Mouse (Mus musculus): ENCODE results near the gene Zscan25. TPM values are rescaled to one million over a fixed set of nuclear protein-coding genes. Genes with fewer than 3 reads are reported as not detected.
"Not testable (repeated sequence)": the region's sequence is repeated elsewhere in the genome, so short reads cannot be mapped to it uniquely, and the experiment has no call there.

The Zscan25 gene
- polyA plus RNA-seq, 1 experiment from 2014 or later: 0.56 TPM

DNA sequence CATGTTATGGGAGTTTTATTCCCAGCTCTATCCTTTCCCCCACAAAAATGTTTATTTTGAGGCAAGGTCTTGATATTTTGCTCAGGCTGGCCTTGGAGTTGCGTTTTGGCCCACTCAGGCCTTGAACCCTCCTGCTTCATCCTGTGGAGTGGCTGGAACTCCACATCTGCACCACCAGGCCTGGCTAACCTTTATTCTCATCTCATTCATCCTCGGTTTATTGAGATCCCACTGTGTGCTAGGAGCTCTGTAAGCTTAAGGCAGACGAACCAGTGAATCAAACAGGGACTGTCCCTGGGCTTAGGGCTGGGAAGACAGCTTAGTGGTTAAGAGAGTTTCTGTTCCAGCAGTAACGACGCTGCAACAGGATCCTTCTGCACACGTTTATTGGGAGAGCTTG lies 12.1 kb downstream of the Zscan25 start:
- 93% methylated on average over 6 of the region's 6 CpGs for WGBS
- Histone ChIP-seq H3K27me3 (ENCODE audit: insufficient read depth, low read length) (no peaks in the 10 kb centered on the region), H3K36me3 (ENCODE audit: insufficient read depth, low read length) (peaks cover 60% of the 10 kb centered on the region), H3K27ac (ENCODE audit: low read length) (no peak overlapping the region), H3K9ac (replicated peaks; ENCODE audit: low read length) (no peak overlapping the region), H3K4me1 (ENCODE audit: insufficient read depth, low read length) (no peaks in the 10 kb centered on the region), H3K4me3 (ENCODE audit: low read length) (no peak overlapping the region), H3K4me2 (replicated peaks; ENCODE audit: low read depth, low read length) (no peak overlapping the region), H3K9me3 (ENCODE audit: low read length) (no peaks in the 10 kb centered on the region)
- no peak for ATAC-seq (ENCODE audit: low FRiP score, low TSS enrichment)

DNA sequence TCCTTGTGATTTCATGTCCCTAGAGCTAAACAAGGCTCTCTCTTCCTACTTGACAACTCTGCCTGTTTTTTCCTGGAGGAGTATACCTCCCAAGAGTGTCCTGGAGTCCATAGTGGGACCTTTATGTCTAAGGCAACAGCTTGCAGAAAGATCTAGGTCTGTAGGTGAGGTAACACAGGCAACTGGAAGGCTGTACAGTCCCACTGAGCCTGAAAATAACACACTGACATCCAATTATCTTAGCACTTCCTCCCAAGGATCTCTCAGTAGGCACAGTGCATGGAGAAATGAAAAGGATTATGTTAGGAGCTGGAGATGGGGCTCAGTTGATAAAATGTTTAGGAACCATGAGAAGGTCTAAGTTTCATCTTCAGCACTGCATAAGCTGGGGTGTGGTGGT lies 20.2 kb downstream of the Zscan25 start:
- ATAC-seq (ENCODE audit: low FRiP score, low TSS enrichment): no peak
- Histone ChIP-seq H3K4me3 (ENCODE audit: low read length) (no peak overlapping the region), H3K36me3 (ENCODE audit: insufficient read depth, low read length) (no peaks in the 10 kb centered on the region)

DNA sequence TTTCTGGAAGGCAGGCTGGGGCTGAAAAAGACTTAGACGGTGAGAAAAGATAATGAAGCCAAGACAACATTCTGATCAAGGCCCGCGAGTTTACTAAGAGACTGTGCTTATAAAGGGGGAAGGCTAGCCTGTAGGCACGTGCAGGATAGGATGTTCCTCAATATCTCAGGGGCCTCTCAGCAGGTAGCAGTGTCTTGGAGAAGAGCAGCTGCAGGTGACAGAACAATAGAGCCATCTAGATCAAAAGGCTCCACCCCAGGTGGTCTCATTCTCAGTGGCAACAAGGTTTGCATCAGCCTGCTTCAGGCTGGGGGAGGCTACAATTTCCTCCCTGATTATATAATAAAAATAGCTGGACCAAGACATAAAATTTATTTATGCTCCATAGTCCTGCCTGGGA lies 21.5 kb downstream of the Zscan25 start:
- H3K27ac ChIP-seq (ENCODE audit: low read length); H3K4me2 ChIP-seq (replicated peaks; ENCODE audit: low read depth, low read length); H3K9me3 ChIP-seq (ENCODE audit: low read length); H3K4me3 ChIP-seq (ENCODE audit: low read length); H3K9ac ChIP-seq (replicated peaks; ENCODE audit: low read length); H3K27me3 ChIP-seq (ENCODE audit: insufficient read depth, low read length); ATAC-seq (ENCODE audit: low FRiP score, low TSS enrichment); H3K36me3 ChIP-seq (ENCODE audit: insufficient read depth, low read length); H3K4me1 ChIP-seq (ENCODE audit: insufficient read depth, low read length): not testable (repeated sequence)
- whole genome bisulfite sequencing: 76% methylated on average over 4 of the region's 4 CpGs

More for the DNA sequence above, 20.2 kb downstream of the Zscan25 start:
- Histone ChIP-seq H3K9ac (replicated peaks; ENCODE audit: low read length) (no peak overlapping the region), H3K4me2 (replicated peaks; ENCODE audit: low read depth, low read length) (no peak overlapping the region), H3K9me3 (ENCODE audit: low read length) (no peaks in the 10 kb centered on the region), H3K27ac (ENCODE audit: low read length) (no peak overlapping the region), H3K4me1 (ENCODE audit: insufficient read depth, low read length) (no peaks in the 10 kb centered on the region), H3K27me3 (ENCODE audit: insufficient read depth, low read length) (no peaks in the 10 kb centered on the region)

DNA sequence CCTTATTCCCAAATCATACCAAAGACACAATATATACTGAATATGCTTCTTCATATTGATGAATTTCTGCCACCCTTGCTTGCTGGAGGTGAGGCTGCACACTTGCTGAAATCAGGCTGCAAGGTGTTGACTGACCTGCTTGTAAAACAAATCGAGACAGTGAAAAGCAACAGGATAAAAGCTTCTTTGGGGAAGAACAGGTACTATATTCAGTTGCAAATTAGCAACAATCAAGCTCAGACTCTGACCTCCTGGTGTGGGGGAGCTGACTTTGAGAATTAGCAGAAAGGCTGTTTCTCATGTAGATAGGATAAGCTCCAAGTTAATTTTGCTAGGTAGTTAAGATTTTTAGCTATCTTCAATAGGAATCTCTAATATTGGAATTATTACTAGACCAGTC lies 22.1 kb downstream of the Zscan25 start:
- 77% methylated on average over 1 of the region's 1 CpGs for WGBS
- Histone ChIP-seq H3K27me3 (ENCODE audit: insufficient read depth, low read length) (no peaks in the 10 kb centered on the region), H3K4me1 (ENCODE audit: insufficient read depth, low read length) (no peaks in the 10 kb centered on the region), H3K9ac (replicated peaks; ENCODE audit: low read length) (no peak overlapping the region), H3K9me3 (ENCODE audit: low read length) (no peaks in the 10 kb centered on the region), H3K4me3 (ENCODE audit: low read length) (no peak overlapping the region), H3K36me3 (ENCODE audit: insufficient read depth, low read length) (no peaks in the 10 kb centered on the region), H3K27ac (ENCODE audit: low read length) (no peak overlapping the region), H3K4me2 (replicated peaks; ENCODE audit: low read depth, low read length) (no peak overlapping the region)
- ATAC-seq (ENCODE audit: low FRiP score, low TSS enrichment): no peak

DNA sequence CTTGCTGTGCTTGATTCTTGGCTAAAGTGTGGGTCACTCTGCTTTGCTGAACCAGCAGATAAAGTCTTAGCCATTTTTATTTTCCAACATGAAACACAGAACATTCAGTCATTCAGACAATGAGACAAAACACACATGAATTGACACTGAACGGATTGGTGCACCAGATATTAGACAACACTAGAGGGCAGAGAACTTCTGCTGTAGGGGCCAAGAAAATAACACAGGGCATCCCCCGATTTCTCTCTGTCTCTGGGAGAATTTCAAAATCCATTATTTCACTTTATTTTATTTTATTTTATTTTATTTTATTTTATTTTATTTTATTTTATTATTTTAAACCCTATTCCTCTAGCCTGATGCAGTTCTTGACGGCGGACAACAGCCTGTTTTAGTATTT lies 26.7 kb downstream of the Zscan25 start:
- H3K9me3 ChIP-seq (ENCODE audit: low read length); H3K4me1 ChIP-seq (ENCODE audit: insufficient read depth, low read length); H3K27ac ChIP-seq (ENCODE audit: low read length); H3K4me3 ChIP-seq (ENCODE audit: low read length); ATAC-seq (ENCODE audit: low FRiP score, low TSS enrichment); H3K9ac ChIP-seq (replicated peaks; ENCODE audit: low read length); H3K36me3 ChIP-seq (ENCODE audit: insufficient read depth, low read length); H3K27me3 ChIP-seq (ENCODE audit: insufficient read depth, low read length); H3K4me2 ChIP-seq (replicated peaks; ENCODE audit: low read depth, low read length): not testable (repeated sequence)
- 89% methylated on average over 4 of the region's 4 CpGs for WGBS

DNA sequence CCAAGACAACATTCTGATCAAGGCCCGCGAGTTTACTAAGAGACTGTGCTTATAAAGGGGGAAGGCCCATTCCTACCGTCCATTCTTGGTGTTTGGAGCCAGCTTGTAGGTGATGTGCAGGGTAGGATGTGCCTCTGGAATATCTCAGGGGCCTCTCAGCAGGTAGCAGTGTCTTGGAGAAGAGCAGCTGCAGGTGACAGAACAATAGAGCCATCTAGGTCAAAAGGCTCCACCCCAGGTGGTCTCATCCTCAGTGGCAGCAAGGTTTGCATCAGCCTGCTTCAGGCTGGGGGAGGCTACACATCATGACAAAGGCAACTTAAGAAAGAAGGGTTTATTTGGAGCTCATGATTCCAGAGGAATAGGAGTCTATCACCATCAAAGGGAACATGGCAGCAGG lies 27.5 kb downstream of the Zscan25 start:
- H3K27me3 ChIP-seq (ENCODE audit: insufficient read depth, low read length); H3K27ac ChIP-seq (ENCODE audit: low read length); H3K4me3 ChIP-seq (ENCODE audit: low read length); H3K36me3 ChIP-seq (ENCODE audit: insufficient read depth, low read length); H3K4me1 ChIP-seq (ENCODE audit: insufficient read depth, low read length); ATAC-seq (ENCODE audit: low FRiP score, low TSS enrichment); H3K4me2 ChIP-seq (replicated peaks; ENCODE audit: low read depth, low read length); H3K9me3 ChIP-seq (ENCODE audit: low read length); H3K9ac ChIP-seq (replicated peaks; ENCODE audit: low read length): not testable (repeated sequence)
- 90% methylated on average over 3 of the region's 3 CpGs for WGBS

DNA sequence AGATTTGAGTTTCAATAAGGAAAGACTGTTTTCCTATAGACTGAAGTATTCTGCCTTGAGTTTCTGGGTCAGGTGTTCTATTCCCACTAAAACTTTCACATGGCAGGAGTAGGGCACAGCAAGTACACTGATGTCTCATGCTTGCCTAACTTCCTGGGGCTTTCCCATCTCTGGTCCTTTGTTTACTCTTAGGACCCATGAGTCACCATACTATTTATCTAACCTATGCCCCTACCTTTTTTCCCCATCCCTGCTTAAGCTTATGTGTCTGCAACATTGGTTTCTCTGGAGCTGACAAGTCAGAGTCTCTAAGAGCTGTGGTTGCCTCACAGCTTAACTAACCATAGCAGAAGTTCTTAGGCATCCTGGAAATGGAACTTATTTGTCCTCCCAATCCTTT lies 33.5 kb downstream of the Zscan25 start:
- H3K27ac ChIP-seq (ENCODE audit: low read length): no peak overlapping the region
- no peaks in the 10 kb centered on the region for H3K4me1 ChIP-seq (ENCODE audit: insufficient read depth, low read length)
- H3K27me3 ChIP-seq (ENCODE audit: insufficient read depth, low read length): no peaks in the 10 kb centered on the region
- H3K36me3 ChIP-seq (ENCODE audit: insufficient read depth, low read length): no peaks in the 10 kb centered on the region
- H3K4me3 ChIP-seq (ENCODE audit: low read length): no peak overlapping the region
- H3K4me2 ChIP-seq (replicated peaks; ENCODE audit: low read depth, low read length): no peak overlapping the region
- no peak for ATAC-seq (ENCODE audit: low FRiP score, low TSS enrichment)
- no peaks in the 10 kb centered on the region for H3K9me3 ChIP-seq (ENCODE audit: low read length)
- H3K9ac ChIP-seq (replicated peaks; ENCODE audit: low read length): no peak overlapping the region

DNA sequence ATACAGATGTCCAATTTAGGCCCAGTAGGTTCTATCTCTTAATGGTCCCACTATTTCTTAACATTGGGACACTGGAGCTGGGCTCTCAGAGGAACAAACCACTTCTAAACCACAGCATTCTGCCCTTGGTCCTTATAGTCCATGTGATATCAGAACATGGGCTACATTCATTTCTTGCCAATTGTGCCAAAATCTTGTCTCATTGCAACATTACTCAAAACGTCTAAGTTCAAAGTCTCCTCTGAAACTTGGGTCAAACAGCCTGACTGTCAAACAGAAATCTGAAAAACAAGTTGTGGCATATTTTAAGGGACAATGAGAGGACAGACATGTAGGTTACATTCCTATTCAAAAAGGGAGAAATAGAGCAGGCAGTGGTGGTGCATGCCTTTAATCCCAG lies 36.8 kb downstream of the Zscan25 start:
- no peaks in the 10 kb centered on the region for H3K27me3 ChIP-seq (ENCODE audit: insufficient read depth, low read length)
- no peaks in the 10 kb centered on the region for H3K4me1 ChIP-seq (ENCODE audit: insufficient read depth, low read length)
- ATAC-seq (ENCODE audit: low FRiP score, low TSS enrichment): no peak
- H3K4me2 ChIP-seq (replicated peaks; ENCODE audit: low read depth, low read length): no peak overlapping the region
- H3K4me3 ChIP-seq (ENCODE audit: low read length): no peak overlapping the region
- no peak overlapping the region for H3K27ac ChIP-seq (ENCODE audit: low read length)
- WGBS: 89% methylated on average over 1 of the region's 1 CpGs
- no peaks in the 10 kb centered on the region for H3K36me3 ChIP-seq (ENCODE audit: insufficient read depth, low read length)
- no peak overlapping the region for H3K9ac ChIP-seq (replicated peaks; ENCODE audit: low read length)
- 0 out of 2 replicates have a peak, but pooled peaks cover 2% of the 10 kb centered on the region for H3K9me3 ChIP-seq (ENCODE audit: low read length)

DNA sequence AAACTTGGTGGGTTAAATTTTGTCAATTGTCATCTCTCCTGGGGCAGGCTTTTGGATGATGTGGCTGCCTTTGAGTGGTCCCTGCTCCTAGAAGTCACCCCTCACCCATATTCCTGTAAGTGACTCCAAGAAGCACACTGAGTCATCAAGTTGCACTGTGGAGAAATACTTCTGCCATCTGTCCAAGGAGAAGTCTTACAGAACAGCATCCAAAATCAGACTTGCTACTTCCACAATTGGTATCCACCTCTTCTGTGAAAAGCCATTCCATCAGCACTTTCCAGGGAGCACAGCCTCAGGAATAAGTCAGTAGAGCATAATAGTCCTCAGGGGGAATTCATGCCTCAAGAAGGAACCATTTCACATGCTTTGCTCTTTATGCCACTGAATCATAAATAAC lies 58.5 kb downstream of the Zscan25 start:
- not testable (repeated sequence) for ATAC-seq (ENCODE audit: low FRiP score, low TSS enrichment); H3K9me3 ChIP-seq (ENCODE audit: low read length); H3K9ac ChIP-seq (replicated peaks; ENCODE audit: low read length); H3K27me3 ChIP-seq (ENCODE audit: insufficient read depth, low read length); H3K4me3 ChIP-seq (ENCODE audit: low read length); H3K4me1 ChIP-seq (ENCODE audit: insufficient read depth, low read length); H3K27ac ChIP-seq (ENCODE audit: low read length); H3K36me3 ChIP-seq (ENCODE audit: insufficient read depth, low read length); H3K4me2 ChIP-seq (replicated peaks; ENCODE audit: low read depth, low read length)
